Mouse (Mus musculus) embryonic facial prominence, embryonic 15.5 days (tissue): ENCODE results near the gene Arpp19. TPM values are rescaled to one million over a fixed set of nuclear protein-coding genes. Genes with fewer than 3 reads are reported as not detected.

ENCODE experiments used
- ATAC-seq: fragments of 200-750 bp; cut with Nextera tagmentation; 2 replicates; pipeline ENCODE4 v1.8.0; 2017; ENCODE audit warnings: low read depth, moderate TSS enrichment; ENCODE audit not compliant: insufficient number of reproducible peaks, low FRiP score, low TSS enrichment
- H3K27ac ChIP-seq: fragments of 300-500 bp; sonication (generic); replicated peaks from 2 replicates; pipeline ENCODE4 v1.5.1; 2015; ENCODE audit warnings: mild to moderate bottlenecking, inconsistent platforms
- H3K27me3 ChIP-seq: fragments of 300-500 bp; sonication (generic); 2 replicates; pipeline ENCODE4 v1.6.1; 2015; ENCODE audit warnings: inconsistent platforms
- H3K36me3 ChIP-seq: fragments of 300-500 bp; sonication (generic); 2 replicates; pipeline ENCODE4 v1.6.1; 2015; ENCODE audit warnings: mild to moderate bottlenecking, inconsistent platforms
- H3K4me1 ChIP-seq: fragments of 300-500 bp; sonication (generic); 2 replicates; pipeline ENCODE4 v1.6.1; 2015; ENCODE audit warnings: inconsistent platforms
- H3K4me2 ChIP-seq: fragments of 300-500 bp; sonication (generic); replicated peaks from 2 replicates; pipeline ENCODE4 v1.6.1; 2015; ENCODE audit warnings: mild to moderate bottlenecking, inconsistent platforms
- H3K4me3 ChIP-seq: fragments of 300-500 bp; sonication (generic); replicated peaks from 2 replicates; pipeline ENCODE4 v1.5.1; 2015; ENCODE audit warnings: mild to moderate bottlenecking, inconsistent platforms
- H3K9ac ChIP-seq: fragments of 300-500 bp; sonication (generic); 2 replicates; pipeline ENCODE4 v1.6.1; 2015; ENCODE audit warnings: inconsistent platforms
- H3K9me3 ChIP-seq: fragments of 300-500 bp; sonication (generic); replicated peaks from 2 replicates; pipeline ENCODE4 v1.6.1; 2016; ENCODE audit warnings: inconsistent platforms
- WGBS: fragments of 180-500 bp; shearing (Covaris S2); methylation state at CpG from one replicate; pipeline ENCODE4 v1.1.7; 2015; 5-methylcytosine and 5-hydroxymethylcytosine counted together
- polyA plus RNA-seq: library from polyadenylated mRNA; unstranded; fragments of >200 nt; fragmentation: Nextera tagmentation; extraction: Ambion mirVana; gene quantifications from 2 replicates; pipeline ENCODE4 v1.2.1, GENCODE M21; 2015

Gene Arpp19
- 262 and 266 TPM in 2 replicates for polyA plus RNA-seq

DNA sequence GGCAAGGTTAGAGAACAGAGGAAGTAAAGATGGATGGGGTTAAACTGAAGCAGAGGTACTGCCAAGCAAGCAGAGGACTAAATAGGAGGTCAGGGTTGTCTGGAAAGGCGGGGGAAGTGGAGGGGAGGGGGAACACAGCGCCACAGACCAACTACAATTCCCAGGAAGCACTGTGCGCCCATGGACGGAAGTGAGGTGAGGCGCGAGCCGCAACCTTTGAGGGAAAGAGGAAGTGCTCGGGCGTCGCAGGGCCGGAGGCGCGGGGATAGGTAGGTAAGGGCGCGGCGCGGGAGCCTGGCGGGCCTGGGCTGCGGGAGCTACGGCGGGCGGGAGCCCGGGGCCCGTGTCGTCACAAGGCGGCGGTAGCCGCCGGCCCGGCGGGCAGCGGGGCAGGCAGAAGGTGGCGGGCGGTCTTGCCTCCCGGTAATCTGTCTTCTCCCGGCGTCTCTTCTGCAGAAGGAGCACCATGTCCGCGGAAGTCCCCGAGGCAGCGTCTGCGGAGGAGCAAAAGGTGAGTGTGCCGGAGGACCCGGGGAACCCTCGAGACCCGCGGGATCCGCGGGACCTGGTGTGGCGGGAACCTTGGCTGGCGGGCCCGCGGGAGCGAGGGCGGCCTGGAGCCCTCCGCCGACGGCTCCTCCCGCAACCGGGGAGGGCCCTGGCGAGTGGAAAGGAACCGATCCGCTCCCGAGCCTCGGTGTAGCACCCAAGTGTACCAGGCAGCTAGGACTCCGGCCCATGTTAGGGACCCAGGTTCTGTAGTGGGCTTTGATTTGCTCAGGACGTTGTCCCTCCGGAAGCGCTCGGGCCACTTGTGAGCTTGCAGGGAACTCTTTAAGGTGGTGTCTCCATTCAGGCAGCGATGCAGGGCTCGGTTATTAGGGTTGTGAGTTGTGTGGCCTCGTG, at the start of gene Arpp19:
Gene Arpp19 (plus strand): TSS at position 164 of the 906 bp plus-strand sequence.
- WGBS = under 1% methylated on average over 67 of the region's 73 CpGs
- Histone ChIP-seq H3K4me2 (peak within 1 kb of the TSS; percentile 51), H3K36me3 (no peaks in the 10 kb centered on the region), H3K9ac (peak within 1 kb of the TSS; percentile 90), H3K4me1 (peaks cover 11% of the 10 kb centered on the region), H3K9me3 (no peaks in the 10 kb centered on the region), H3K4me3 (peak within 1 kb of the TSS; percentile 96), H3K27ac (peak within 1 kb of the TSS; percentile 80), H3K27me3 (no peaks in the 10 kb centered on the region)
- ATAC-seq = peak; percentile 95

DNA sequence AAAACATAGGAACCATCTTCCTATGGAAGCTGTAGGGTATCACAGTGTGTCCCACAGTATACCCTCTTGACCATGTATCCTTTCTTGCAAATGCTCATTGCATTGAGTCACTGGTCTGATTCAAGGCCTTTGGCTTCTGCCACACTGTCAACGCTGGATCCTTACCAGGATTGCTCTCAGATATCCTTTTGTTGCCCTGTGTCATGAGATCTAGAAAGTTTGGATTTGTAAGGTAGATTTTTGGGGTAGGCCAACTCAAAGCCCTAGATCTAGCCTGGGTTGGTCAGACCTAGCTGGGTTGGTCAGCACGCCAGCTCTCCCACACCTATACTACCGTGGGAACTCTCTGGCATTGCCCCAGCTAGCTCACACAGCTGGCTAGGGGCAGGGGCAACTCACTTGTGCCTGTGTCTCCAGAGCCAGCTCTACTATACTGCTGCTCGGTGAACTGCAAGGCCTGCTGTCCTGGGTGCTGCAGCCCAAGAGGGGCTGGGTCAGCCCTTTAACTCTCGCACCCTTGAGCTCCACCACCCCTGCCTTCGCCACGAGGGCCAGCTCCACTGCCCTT, 48.4 kb upstream of the Arpp19 start:
- no peak overlapping the region for H3K27ac ChIP-seq
- 94% methylated on average over 7 of the region's 7 CpGs for WGBS
- ATAC-seq = no peak
- H3K27me3 ChIP-seq = no peaks in the 10 kb centered on the region
- no peak overlapping the region for H3K4me2 ChIP-seq
- H3K9ac ChIP-seq = no peak overlapping the region
- 0 out of 2 replicates have a peak, but pooled peaks cover 9% of the 10 kb centered on the region for H3K4me1 ChIP-seq
- no peak overlapping the region for H3K4me3 ChIP-seq
- H3K9me3 ChIP-seq = no peaks in the 10 kb centered on the region
- no peaks in the 10 kb centered on the region for H3K36me3 ChIP-seq

DNA sequence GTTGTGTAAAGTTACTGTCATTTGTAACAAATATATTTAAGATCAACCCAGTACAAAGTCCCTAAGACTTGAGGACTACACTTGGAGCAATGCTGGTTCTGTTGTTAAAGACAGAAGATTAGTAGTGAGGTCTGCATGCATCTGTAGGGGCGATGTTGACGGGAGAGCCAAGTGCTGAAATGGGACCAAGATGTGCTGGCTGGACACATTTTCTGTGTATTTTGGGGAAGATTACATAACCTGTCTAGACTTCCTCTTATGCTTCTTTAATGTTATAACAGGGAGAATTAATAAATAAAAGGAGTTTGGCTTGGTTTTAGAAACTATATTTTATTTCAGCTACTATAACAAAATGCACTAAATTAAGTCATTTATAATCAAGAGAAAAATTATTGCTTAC, 47.4 kb upstream of the Arpp19 start:
- Histone ChIP-seq H3K9me3 (no peaks in the 10 kb centered on the region), H3K27ac (no peak overlapping the region), H3K4me3 (no peak overlapping the region), H3K36me3 (no peaks in the 10 kb centered on the region), H3K4me1 (peaks cover 14% of the 10 kb centered on the region; the same call in 1 of the 2 replicates), H3K4me2 (no peak overlapping the region), H3K27me3 (no peaks in the 10 kb centered on the region), H3K9ac (no peak overlapping the region)
- WGBS = 58% methylated on average over 2 of the region's 2 CpGs
- no peak for ATAC-seq

DNA sequence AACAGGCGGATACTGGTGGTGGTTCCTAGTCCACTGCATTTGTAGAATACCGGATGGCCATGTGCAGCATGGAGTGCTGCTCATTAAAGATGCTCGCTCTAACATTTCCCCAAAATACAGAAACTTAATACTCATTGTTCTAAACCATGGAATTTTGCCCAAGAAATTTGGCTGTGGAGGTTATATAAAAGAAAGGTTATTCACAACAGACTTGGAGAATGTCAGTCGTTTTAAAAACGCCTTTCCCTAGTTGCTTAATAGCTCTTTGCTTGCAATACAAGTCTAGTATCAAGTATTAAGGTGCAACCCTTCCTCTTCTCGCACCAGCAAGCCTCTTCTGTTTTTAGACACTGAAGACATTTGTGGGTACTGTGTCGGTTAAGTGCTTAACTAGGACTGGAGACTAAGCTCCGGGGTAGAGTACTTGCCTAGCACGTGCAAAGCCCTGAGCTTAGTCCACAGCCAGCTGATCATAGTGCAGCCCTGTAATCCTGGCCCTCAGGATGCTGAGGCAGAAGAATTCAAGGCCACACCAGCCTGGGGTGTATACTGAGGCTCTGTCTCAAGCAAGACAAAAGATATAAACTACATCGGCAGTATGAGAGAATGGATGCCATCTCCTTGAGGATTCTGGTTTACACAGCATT, 42.7 kb upstream of the Arpp19 start:
- no peak for ATAC-seq
- H3K27ac ChIP-seq = no peak overlapping the region
- no peak overlapping the region for H3K9ac ChIP-seq
- H3K27me3 ChIP-seq = no peaks in the 10 kb centered on the region
- no peak overlapping the region for H3K4me2 ChIP-seq
- no peaks in the 10 kb centered on the region for H3K36me3 ChIP-seq
- 65% methylated on average over 10 of the region's 10 CpGs for WGBS
- H3K4me3 ChIP-seq = no peak overlapping the region
- H3K4me1 ChIP-seq = peaks cover 5% of the 10 kb centered on the region; the same call in 1 of the 2 replicates
- no peaks in the 10 kb centered on the region for H3K9me3 ChIP-seq

DNA sequence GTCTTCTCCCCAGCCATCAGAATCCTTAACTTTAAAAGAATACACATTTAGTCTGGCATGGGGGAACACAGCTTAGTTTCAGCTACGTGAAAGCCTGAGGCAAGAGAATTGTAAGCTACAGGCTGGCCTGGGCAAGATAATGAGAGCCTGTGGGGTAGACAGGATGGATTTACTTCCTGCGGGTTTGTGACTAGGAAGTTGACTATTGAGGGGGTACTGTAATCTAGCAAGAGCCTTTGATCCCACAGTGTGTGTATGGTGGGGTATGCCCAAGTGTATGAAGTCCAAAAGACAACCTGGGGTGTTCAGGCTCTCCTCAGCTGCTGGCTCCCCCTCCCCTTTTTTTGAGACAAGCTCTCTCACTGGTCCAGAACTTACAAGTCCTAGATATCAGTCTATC, 41.1 kb upstream of the Arpp19 start:
- ATAC-seq = no peak
- Histone ChIP-seq H3K9me3 (no peaks in the 10 kb centered on the region), H3K4me1 (peaks cover 9% of the 10 kb centered on the region; the same call in 1 of the 2 replicates), H3K27ac (no peak overlapping the region), H3K27me3 (no peaks in the 10 kb centered on the region), H3K9ac (no peak overlapping the region), H3K4me3 (no peak overlapping the region), H3K36me3 (0 out of 2 replicates have a peak, but pooled peaks cover 3% of the 10 kb centered on the region), H3K4me2 (no peak overlapping the region)
- 35% methylated on average over 2 of the region's 2 CpGs for WGBS

DNA sequence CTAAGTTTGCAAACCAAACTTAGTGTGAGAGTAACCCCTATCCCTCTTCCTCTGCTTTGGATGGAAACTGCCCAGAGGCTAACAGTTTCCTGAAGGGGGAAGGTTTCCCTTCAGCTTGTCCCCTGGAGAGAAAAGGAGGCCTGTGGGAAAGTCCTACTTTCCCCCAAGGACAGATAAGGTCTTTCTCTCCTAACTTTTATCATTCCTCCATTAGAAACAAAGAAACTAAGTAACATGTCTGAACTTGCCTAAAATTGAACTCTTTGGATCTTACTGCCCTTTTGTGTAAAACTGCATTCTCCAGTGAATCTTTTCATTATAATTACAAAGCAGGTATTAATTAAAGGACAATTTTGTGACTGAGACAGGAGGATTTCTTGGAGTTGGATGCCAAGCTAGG, 39.4 kb upstream of the Arpp19 start:
- H3K27me3 ChIP-seq = no peaks in the 10 kb centered on the region
- no peak for ATAC-seq
- no peaks in the 10 kb centered on the region for H3K9me3 ChIP-seq
- H3K4me3 ChIP-seq = no peak overlapping the region
- H3K4me2 ChIP-seq = no peak overlapping the region
- 0 out of 2 replicates have a peak, but pooled peaks cover 3% of the 10 kb centered on the region for H3K36me3 ChIP-seq
- H3K9ac ChIP-seq = no peak overlapping the region
- H3K27ac ChIP-seq = no peak overlapping the region
- H3K4me1 ChIP-seq = peaks cover 15% of the 10 kb centered on the region; the same call in 1 of the 2 replicates

DNA sequence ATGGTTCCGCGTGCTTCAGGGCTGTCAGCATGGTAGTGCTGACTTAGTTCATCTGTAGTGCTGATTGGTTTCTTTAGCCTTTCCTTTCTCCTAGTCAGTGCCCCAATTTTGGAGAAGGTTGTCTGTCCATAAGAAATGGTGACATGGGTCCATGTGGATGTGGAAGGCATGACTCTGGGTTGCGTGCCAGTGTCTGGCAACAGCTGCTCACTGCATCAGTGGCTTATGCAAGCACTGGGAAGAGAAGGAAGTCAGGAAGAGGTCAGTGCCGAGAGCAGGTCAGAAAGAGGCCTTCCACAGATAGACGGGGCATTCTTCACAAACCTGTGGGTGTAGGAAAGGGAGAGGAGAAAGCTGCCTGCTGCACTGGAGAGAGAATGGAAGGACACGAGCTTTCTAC, 36.4 kb upstream of the Arpp19 start:
- Histone ChIP-seq H3K27me3 (no peaks in the 10 kb centered on the region), H3K27ac (no peak overlapping the region), H3K4me3 (no peak overlapping the region), H3K9ac (no peak overlapping the region), H3K4me1 (peaks cover 10% of the 10 kb centered on the region; the same call in 1 of the 2 replicates), H3K4me2 (no peak overlapping the region), H3K36me3 (peaks cover 7% of the 10 kb centered on the region; the same call in 1 of the 2 replicates), H3K9me3 (no peaks in the 10 kb centered on the region)
- 82% methylated on average over 6 of the region's 6 CpGs for WGBS
- no peak for ATAC-seq

DNA sequence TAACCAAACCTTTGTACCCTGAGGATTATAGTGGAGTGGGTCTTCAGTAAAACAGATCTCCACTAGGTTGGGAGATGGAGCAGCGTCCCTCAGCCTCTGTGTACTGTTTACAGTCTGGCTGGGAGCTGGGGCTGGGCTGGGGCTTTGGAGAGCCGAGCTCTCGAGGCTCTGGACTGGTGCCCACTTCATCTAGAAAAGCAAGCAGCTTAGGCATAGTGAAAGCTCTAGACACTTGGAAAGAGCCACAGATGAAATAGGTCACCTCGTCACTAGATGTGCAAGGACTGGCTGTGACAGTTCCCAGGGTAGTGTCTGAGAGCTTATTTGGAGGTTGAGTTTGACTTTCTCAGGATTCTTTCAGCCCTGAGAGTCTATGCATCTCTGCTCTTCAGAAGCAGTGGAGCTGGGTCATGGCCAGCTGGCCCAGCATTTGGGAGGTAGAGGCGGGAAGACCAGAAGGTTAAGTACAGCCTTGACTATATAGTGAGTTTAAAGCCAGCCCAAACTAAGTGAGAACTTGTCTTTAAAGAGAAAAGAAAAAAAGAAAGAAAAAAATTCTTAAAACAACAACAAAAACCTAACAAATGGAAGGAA, 35.7 kb upstream of the Arpp19 start:
- Histone ChIP-seq H3K4me1 (peaks cover 10% of the 10 kb centered on the region; the same call in 1 of the 2 replicates), H3K4me2 (no peak overlapping the region), H3K4me3 (no peak overlapping the region), H3K27me3 (no peaks in the 10 kb centered on the region), H3K9me3 (no peaks in the 10 kb centered on the region), H3K9ac (no peak overlapping the region), H3K36me3 (peaks cover 13% of the 10 kb centered on the region; the same call in 1 of the 2 replicates), H3K27ac (0 out of 2 replicates have a peak overlapping the region, but pooled peaks have one; percentile 48)
- 56% methylated on average over 5 of the region's 5 CpGs for WGBS
- ATAC-seq = 0 out of 2 replicates have a peak, but pooled peaks have one; percentile 34

DNA sequence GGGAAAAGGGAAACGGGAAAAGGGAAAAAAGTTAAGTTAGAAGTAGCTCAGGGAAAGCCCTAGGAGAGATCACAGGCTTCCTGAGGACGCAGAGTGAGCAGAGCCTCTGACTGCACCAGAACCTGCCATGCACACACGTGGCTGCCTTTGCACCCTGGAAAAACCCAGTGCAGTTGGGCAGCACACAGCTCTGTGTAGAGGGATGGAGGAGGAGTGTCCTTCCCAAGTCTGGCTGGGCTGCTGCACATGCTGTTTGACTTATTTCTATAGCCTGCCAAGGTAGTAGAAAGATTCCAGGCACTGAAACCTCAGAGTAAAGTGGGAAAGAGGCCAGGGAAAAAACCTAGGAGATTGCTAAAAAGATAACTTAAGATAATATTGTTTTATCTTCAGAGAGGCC, 35.2 kb upstream of the Arpp19 start:
- no peak overlapping the region for H3K9ac ChIP-seq
- peaks cover 10% of the 10 kb centered on the region; the same call in 1 of the 2 replicates for H3K4me1 ChIP-seq
- WGBS = 55% methylated on average over 3 of the region's 3 CpGs
- 0 out of 2 replicates have a peak, but pooled peaks have one; percentile 51 for ATAC-seq
- peak overlapping the region; percentile 48; the same call in 1 of the 2 replicates for H3K27ac ChIP-seq
- H3K4me3 ChIP-seq = no peak overlapping the region
- no peaks in the 10 kb centered on the region for H3K27me3 ChIP-seq
- no peaks in the 10 kb centered on the region for H3K9me3 ChIP-seq
- H3K36me3 ChIP-seq = peaks cover 18% of the 10 kb centered on the region; the same call in 1 of the 2 replicates
- no peak overlapping the region for H3K4me2 ChIP-seq

DNA sequence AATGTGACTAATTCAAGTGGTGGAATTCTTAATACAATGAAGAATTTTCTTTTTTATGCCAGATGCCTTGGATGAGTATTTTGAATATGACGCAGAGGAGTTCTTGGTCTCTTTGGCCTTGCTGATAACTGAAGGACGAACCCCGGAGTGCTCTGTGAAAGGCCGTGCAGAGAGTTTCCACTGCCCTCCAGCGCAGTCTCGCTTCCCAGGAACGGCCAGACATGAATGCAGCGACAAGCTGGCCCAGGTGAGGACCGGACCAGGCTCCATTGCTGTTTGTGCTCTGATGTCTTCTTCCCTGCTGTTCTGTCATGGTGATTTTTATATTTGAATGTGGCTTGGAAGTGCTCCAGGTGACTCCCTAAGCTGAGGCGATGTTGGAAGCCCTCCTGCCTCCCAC, 33.2 kb upstream of the Arpp19 start:
- Histone ChIP-seq H3K27me3 (no peaks in the 10 kb centered on the region), H3K4me1 (peaks cover 10% of the 10 kb centered on the region; the same call in 1 of the 2 replicates), H3K9me3 (no peaks in the 10 kb centered on the region), H3K36me3 (peaks cover 27% of the 10 kb centered on the region), H3K4me3 (no peak overlapping the region), H3K9ac (no peak overlapping the region), H3K4me2 (no peak overlapping the region), H3K27ac (no peak overlapping the region)
- WGBS = 88% methylated on average over 10 of the region's 10 CpGs
- no peak for ATAC-seq
